Mouse (Mus musculus) G1E (cell line): Measurements from ENCODE around the gene Sec22c.

ENCODE experiments used
- CTCF ChIP-seq: IDR thresholded peaks from 2 replicates; pipeline ENCODE4 v1.5.1; 2012; ENCODE audit warnings: low read depth, low read length, inconsistent platforms, mixed read lengths
- GATA1 ChIP-seq: IDR thresholded peaks from 2 replicates; pipeline ENCODE4 v1.6.1; 2012; ENCODE audit warnings: borderline replicate concordance, low read length, inconsistent platforms, mixed read lengths
- POLR2AphosphoS5 ChIP-seq: IDR thresholded peaks from 2 replicates; pipeline ENCODE4 v1.6.1; 2012; ENCODE audit warnings: low read depth, low read length, inconsistent platforms; ENCODE audit not compliant: insufficient replicate concordance

DNA sequence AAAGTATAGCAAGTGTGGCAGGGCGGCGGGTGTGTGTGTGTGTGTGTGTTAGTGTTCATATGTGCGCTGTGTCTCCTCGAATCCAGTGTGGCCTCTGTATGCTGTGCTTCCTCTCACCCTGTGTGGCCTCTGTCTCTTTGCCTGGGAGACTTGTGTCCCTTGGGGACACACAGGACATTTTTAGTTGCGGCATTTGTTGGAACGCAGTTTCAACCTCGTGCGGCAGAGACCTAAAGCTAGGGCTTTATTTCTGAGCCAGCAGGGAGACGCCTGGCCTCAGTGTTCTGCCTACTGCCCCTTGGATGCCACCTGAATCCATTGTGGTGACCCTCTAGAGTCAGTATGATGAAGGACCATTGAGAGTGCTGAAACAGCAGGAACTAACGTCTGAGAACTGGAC lies 72.4 kb downstream of the Sec22c start:
- TF ChIP-seq GATA1 (no peak), CTCF (no peak), POLR2AphosphoS5 (no peak)
